Comparison of ENCODE assay signal across 16 mouse cellular contexts in genomic region chr10:45779720-45780119, GRCm38 (mm10).
DNase-seq lines count a peak whose midpoint lies in the region; ATAC-seq and TF ChIP-seq lines count a peak whose summit lies in the region.
"Had no signal": no experiment of that assay in that cellular context is flagged by ENCODE, and none has a peak within 500 bp of the region (broad histone marks: within the 10 kb centered on the region; RNA-seq: fewer than 3 reads in every experiment).

No protein-coding gene starts in this region.

- H3K4me2 ChIP-seq in lung, embryonic 14.5 days = no peak overlapping the region
- no peak overlapping the region for H3K4me2 ChIP-seq in stomach, embryonic 16.5 days (ENCODE audit: low read depth, low read length)
- H3K4me2 ChIP-seq in stomach, postnatal 0 days (replicated peaks; ENCODE audit: low read depth) = no peak overlapping the region
- H3K4me2 ChIP-seq: embryonic facial prominence, embryonic 13.5 days; heart, embryonic 12.5 days; liver, embryonic 11.5 days; neural tube, embryonic 12.5 days had no signal

- intact Hi-C loops in left cerebral cortex, postnatal 25 days (cut with DNase I) = no loop called here

- no peaks in the 10 kb centered on the region for H3K36me3 ChIP-seq in lung, embryonic 14.5 days (ENCODE audit: insufficient read depth)
- no peaks in the 10 kb centered on the region for H3K36me3 ChIP-seq in stomach, embryonic 16.5 days (ENCODE audit: control insufficient read depth, insufficient read depth, low read length)
- H3K36me3 ChIP-seq in stomach, postnatal 0 days (ENCODE audit: control insufficient read depth, insufficient read depth, low read length) = no peaks in the 10 kb centered on the region
- no peaks in the 10 kb centered on the region for H3K36me3 ChIP-seq in embryonic facial prominence, embryonic 10.5 days (replicated peaks)
- H3K36me3 ChIP-seq: embryonic facial prominence, embryonic 13.5 days; heart, embryonic 12.5 days; neural tube, embryonic 12.5 days had no signal

- H3K27me3 ChIP-seq in lung, embryonic 14.5 days (ENCODE audit: insufficient read depth, low read length) = no peaks in the 10 kb centered on the region
- no peaks in the 10 kb centered on the region for H3K27me3 ChIP-seq in stomach, embryonic 16.5 days (ENCODE audit: control insufficient read depth, insufficient read depth, low read length)
- H3K27me3 ChIP-seq in stomach, postnatal 0 days (ENCODE audit: control insufficient read depth, insufficient read depth, low read length) = no peaks in the 10 kb centered on the region
- no peaks in the 10 kb centered on the region for H3K27me3 ChIP-seq in embryonic facial prominence, embryonic 10.5 days (replicated peaks; ENCODE audit: low read depth, poor library complexity, severe bottlenecking)
- H3K27me3 ChIP-seq: embryonic facial prominence, embryonic 13.5 days; heart, embryonic 12.5 days; neural tube, embryonic 12.5 days had no signal

- no peak overlapping the region for H3K4me3 ChIP-seq in lung, embryonic 14.5 days (ENCODE audit: low read depth, low read length)
- no peak overlapping the region for H3K4me3 ChIP-seq in stomach, embryonic 16.5 days (replicated peaks; ENCODE audit: low read length)
- H3K4me3 ChIP-seq in stomach, postnatal 0 days (ENCODE audit: low read depth, low read length) = no peak overlapping the region
- H3K4me3 ChIP-seq in embryonic facial prominence, embryonic 10.5 days = no peak overlapping the region
- H3K4me3 ChIP-seq: embryonic facial prominence, embryonic 13.5 days; heart, embryonic 12.5 days; neural tube, embryonic 12.5 days had no signal

- no peak for TF ChIP-seq CTCF in lung, embryonic 14.5 days (IDR thresholded peaks at IDR 0.05; ENCODE audit: low read depth)
- no peak for TF ChIP-seq CTCF in stomach, postnatal 0 days (IDR thresholded peaks at IDR 0.05; ENCODE audit: low read depth)

- TF ChIP-seq EP300 in stomach, postnatal 0 days (optimal IDR thresholded peaks at IDR 0.05) = no peak

- 0 out of 2 replicates have a peak overlapping the region, but pooled peaks have one; percentile 20 for H3K27ac ChIP-seq in lung, embryonic 14.5 days (ENCODE audit: low read depth)
- 0 out of 2 replicates have a peak overlapping the region, but pooled peaks have one; percentile 67 for H3K27ac ChIP-seq in stomach, embryonic 16.5 days (ENCODE audit: low read length)
- no peak overlapping the region for H3K27ac ChIP-seq in stomach, postnatal 0 days (replicated peaks)
- peak overlapping the region; percentile 79 for H3K27ac ChIP-seq in embryonic facial prominence, embryonic 10.5 days (replicated peaks)
- H3K27ac ChIP-seq: embryonic facial prominence, embryonic 13.5 days; neural tube, embryonic 12.5 days had no signal

- ATAC-seq in lung, embryonic 14.5 days (ENCODE audit: insufficient read depth) = no peak
- ATAC-seq in stomach, embryonic 16.5 days (ENCODE audit: insufficient read depth, low FRiP score) = no peak
- no peak for ATAC-seq in stomach, postnatal 0 days (ENCODE audit: low FRiP score, low TSS enrichment)
- ATAC-seq: hindbrain, embryonic 16.5 days had no signal

- H3K9ac ChIP-seq in lung, embryonic 14.5 days = no peak overlapping the region
- no peak overlapping the region for H3K9ac ChIP-seq in stomach, embryonic 16.5 days (ENCODE audit: low read length)
- H3K9ac ChIP-seq in stomach, postnatal 0 days (ENCODE audit: low read length) = no peak overlapping the region
- H3K9ac ChIP-seq: embryonic facial prominence, embryonic 13.5 days; heart, embryonic 12.5 days; neural tube, embryonic 12.5 days had no signal

- no peaks in the 10 kb centered on the region for H3K4me1 ChIP-seq in lung, embryonic 14.5 days (ENCODE audit: insufficient read depth)
- no peaks in the 10 kb centered on the region; the same call in 1 of the 2 replicates for H3K4me1 ChIP-seq in stomach, embryonic 16.5 days (ENCODE audit: control insufficient read depth, insufficient read depth, low read length)
- no peaks in the 10 kb centered on the region for H3K4me1 ChIP-seq in stomach, postnatal 0 days (replicated peaks; ENCODE audit: control insufficient read depth, insufficient read depth)
- H3K4me1 ChIP-seq in embryonic facial prominence, embryonic 10.5 days = peaks cover 56% of the 10 kb centered on the region

- WGBS in lung, embryonic 14.5 days = 29% methylated on average over 6 of the region's 6 CpGs
- WGBS in stomach, embryonic 16.5 days = 14% methylated on average over 6 of the region's 6 CpGs
- 11% methylated on average over 6 of the region's 6 CpGs for WGBS in stomach, postnatal 0 days
- 23% methylated on average over 6 of the region's 6 CpGs for WGBS in embryonic facial prominence, embryonic 10.5 days

- DNase-seq in lung, embryonic 14.5 days = peak; percentile 17
- no peak for DNase-seq in lung, postnatal 4 days
- no peak for DNase-seq in stomach, postnatal 0 days (ENCODE audit: low spot score)
- no peak for DNase-seq in embryonic facial prominence, embryonic 10.5 days (ENCODE audit: low spot score)
- no peak for DNase-seq in urinary bladder, postnatal 25 days (ENCODE audit: low spot score)
- no peak for DNase-seq in left cerebral cortex, postnatal 25 days (ENCODE audit: low spot score in 2 of 2)
- DNase-seq: cerebellum, postnatal 14 days; kidney, adult 2 months; kidney, postnatal 36 days; thymus, postnatal 14 days had no signal

- no peaks in the 10 kb centered on the region for H3K9me3 ChIP-seq in lung, embryonic 14.5 days (ENCODE audit: low read depth, low read length)
- no peaks in the 10 kb centered on the region for H3K9me3 ChIP-seq in stomach, embryonic 16.5 days (replicated peaks; ENCODE audit: control insufficient read depth, low read length)
- H3K9me3 ChIP-seq in stomach, postnatal 0 days (ENCODE audit: control insufficient read depth, low read length) = no peaks in the 10 kb centered on the region
- H3K9me3 ChIP-seq in embryonic facial prominence, embryonic 10.5 days = no peaks in the 10 kb centered on the region
- H3K9me3 ChIP-seq: embryonic facial prominence, embryonic 13.5 days; heart, embryonic 12.5 days; neural tube, embryonic 12.5 days had no signal
